Mouse (Mus musculus) stomach, postnatal 0 days (tissue): ENCODE results near the gene Abcb10. TPM values are rescaled to one million over a fixed set of nuclear protein-coding genes. Genes with fewer than 3 reads are reported as not detected.
A peak's percentile ranks its signal among the peaks of the same experiment; 100 is the strongest.
"Not testable (repeated sequence)": the region's sequence is repeated elsewhere in the genome, so short reads cannot be mapped to it uniquely, and the experiment has no call there.

ENCODE experiments used
- ATAC-seq: fragments of 200-750 bp; cut with Nextera tagmentation; 2 replicates; pipeline ENCODE4 v1.8.0; 2017; ENCODE audit not compliant: low FRiP score, low TSS enrichment
- DNase-seq: peaks from one replicate; pipeline ENCODE4 v3.0.0-alpha.2; 2016; ENCODE audit warnings: low spot score
- H3K27ac ChIP-seq: fragments of 300-500 bp; sonication (generic); replicated peaks from 2 replicates; pipeline ENCODE4 v1.5.1; 2014; ENCODE audit warnings: mild to moderate bottlenecking, control low read depth
- H3K27me3 ChIP-seq: fragments of 300-500 bp; sonication (generic); 2 replicates; pipeline ENCODE4 v1.6.1; 2014; ENCODE audit warnings: low read length; ENCODE audit not compliant: control insufficient read depth, insufficient read depth
- H3K36me3 ChIP-seq: fragments of 300-500 bp; sonication (generic); 2 replicates; pipeline ENCODE4 v1.6.1; 2014; ENCODE audit warnings: low read length, mixed read lengths; ENCODE audit not compliant: control insufficient read depth, insufficient read depth
- H3K4me1 ChIP-seq: fragments of 300-500 bp; sonication (generic); replicated peaks from 2 replicates; pipeline ENCODE4 v1.6.1; 2014; ENCODE audit warnings: antibody characterized with exemption; ENCODE audit not compliant: control insufficient read depth, insufficient read depth
- H3K4me2 ChIP-seq: fragments of 300-500 bp; sonication (generic); replicated peaks from 2 replicates; pipeline ENCODE4 v1.6.1; 2014; ENCODE audit warnings: low read depth, mild to moderate bottlenecking, control low read depth, moderate library complexity
- H3K4me3 ChIP-seq: fragments of 300-500 bp; sonication (generic); 2 replicates; pipeline ENCODE4 v1.5.1; 2014; ENCODE audit warnings: low read depth, low read length, control low read depth
- H3K9ac ChIP-seq: fragments of 300-500 bp; sonication (generic); 2 replicates; pipeline ENCODE4 v1.6.1; 2014; ENCODE audit warnings: mild to moderate bottlenecking, low read length, control low read depth, mixed read lengths
- H3K9me3 ChIP-seq: fragments of 300-500 bp; sonication (generic); 2 replicates; pipeline ENCODE4 v1.6.1; 2016; ENCODE audit warnings: low read length; ENCODE audit not compliant: control insufficient read depth
- CTCF ChIP-seq: IDR thresholded peaks from 2 replicates; pipeline ENCODE4 v1.5.1; 2016; ENCODE audit warnings: antibody characterized with exemption, low read depth, mild to moderate bottlenecking, moderate library complexity
- EP300 ChIP-seq: optimal IDR thresholded peaks from 2 replicates; pipeline ENCODE3; 2016; ENCODE audit warnings: antibody characterized with exemption
- whole genome bisulfite sequencing: fragments of 180-500 bp; shearing (Covaris S2); extraction: QIAGEN DNeasy Blood & Tissue Kit; methylation state at CpG from one replicate; pipeline ENCODE4 v1.1.7; 2014; 5-methylcytosine and 5-hydroxymethylcytosine counted together
- polyA plus RNA-seq: library from polyadenylated mRNA; unstranded; fragments of >200 nt; fragmentation: Nextera tagmentation; extraction: Ambion mirVana; gene quantifications from 2 replicates; pipeline ENCODE4 v1.2.1, GENCODE M21; 2015

The Abcb10 gene
- polyA plus RNA-seq, 1 experiment from 2014 or later = 14.7 TPM

- H3K9ac ChIP-seq = no peak overlapping the region
- H3K27ac ChIP-seq = peak overlapping the region; percentile 65
- 41% methylated on average over 14 of the region's 14 CpGs for WGBS
- H3K27me3 ChIP-seq = no peaks in the 10 kb centered on the region
- DNase-seq (no peak), ATAC-seq (no peak)
- H3K4me1 ChIP-seq = no peaks in the 10 kb centered on the region
- H3K4me3 ChIP-seq = no peak overlapping the region
- H3K9me3 ChIP-seq = no peaks in the 10 kb centered on the region
- H3K36me3 ChIP-seq = no peaks in the 10 kb centered on the region
- no peak for TF ChIP-seq EP300
- TF ChIP-seq CTCF = no peak
- H3K4me2 ChIP-seq = peak overlapping the region; percentile 14; the same call in 1 of the 2 replicates
Observed at GRCm38 (mm10) chr8:123978166-123978838, 4.6 kb downstream of the Abcb10 start.

- Histone ChIP-seq H3K9me3 (no peaks in the 10 kb centered on the region), H3K27ac (no peak overlapping the region), H3K9ac (no peak overlapping the region), H3K27me3 (no peaks in the 10 kb centered on the region), H3K4me1 (no peaks in the 10 kb centered on the region), H3K4me2 (no peak overlapping the region), H3K4me3 (no peak overlapping the region), H3K36me3 (no peaks in the 10 kb centered on the region)
- 70% methylated on average over 4 of the region's 4 CpGs for WGBS
- no peak for ATAC-seq
- TF ChIP-seq CTCF (no peak), EP300 (no peak)
- DNase-seq = no peak
Observed at GRCm38 (mm10) chr8:123977499-123977898, 5.4 kb downstream of the Abcb10 start.

GRCm38 (mm10) chr8:123973495-123973894, 9.4 kb downstream of the Abcb10 start:
- peak; percentile 31 for DNase-seq
- no peaks in the 10 kb centered on the region for H3K4me1 ChIP-seq
- no peak overlapping the region; the same call in 1 of the 2 replicates for H3K27ac ChIP-seq
- H3K9ac ChIP-seq = no peak overlapping the region
- no peak overlapping the region for H3K4me3 ChIP-seq
- no peaks in the 10 kb centered on the region for H3K27me3 ChIP-seq
- no peak overlapping the region for H3K4me2 ChIP-seq
- 63% methylated on average over 1 of the region's 1 CpGs for WGBS
- TF ChIP-seq CTCF (no peak), EP300 (no peak)
- H3K9me3 ChIP-seq = no peaks in the 10 kb centered on the region
- H3K36me3 ChIP-seq = 0 out of 2 replicates have a peak, but pooled peaks cover 4% of the 10 kb centered on the region
- ATAC-seq = peak; percentile 76

- Histone ChIP-seq H3K4me2 (no peak overlapping the region), H3K27me3 (no peaks in the 10 kb centered on the region), H3K4me3 (no peak overlapping the region), H3K9me3 (no peaks in the 10 kb centered on the region), H3K4me1 (no peaks in the 10 kb centered on the region), H3K27ac (no peak overlapping the region), H3K36me3 (0 out of 2 replicates have a peak, but pooled peaks cover 4% of the 10 kb centered on the region), H3K9ac (no peak overlapping the region)
- no peak for TF ChIP-seq EP300
- TF ChIP-seq CTCF = peak; percentile 67
- DNase-seq (no peak), ATAC-seq (no peak)
- WGBS = 62% methylated on average over 2 of the region's 2 CpGs
Observed at GRCm38 (mm10) chr8:123966896-123967295, 16.0 kb downstream of the Abcb10 start.

- no peak for TF ChIP-seq EP300
- TF ChIP-seq CTCF = no peak
- Histone ChIP-seq H3K36me3 (no peaks in the 10 kb centered on the region), H3K27ac (no peak overlapping the region), H3K4me2 (no peak overlapping the region), H3K4me1 (no peaks in the 10 kb centered on the region), H3K9ac (no peak overlapping the region), H3K4me3 (no peak overlapping the region), H3K9me3 (no peaks in the 10 kb centered on the region), H3K27me3 (no peaks in the 10 kb centered on the region)
- ATAC-seq (no peak), DNase-seq (no peak)
- 67% methylated on average over 1 of the region's 1 CpGs for WGBS
Observed at GRCm38 (mm10) chr8:123961371-123961770, 21.6 kb downstream of the Abcb10 start.

GRCm38 (mm10) chr8:123960556-123960955, 22.4 kb downstream of the Abcb10 start:
- H3K4me1 ChIP-seq, H3K4me3 ChIP-seq, H3K27me3 ChIP-seq, H3K9me3 ChIP-seq, H3K9ac ChIP-seq, H3K4me2 ChIP-seq, DNase-seq, ATAC-seq, H3K36me3 ChIP-seq, H3K27ac ChIP-seq: not testable (repeated sequence)
- 41% methylated on average over 5 of the region's 5 CpGs for WGBS
